Mouse (Mus musculus) left cerebral cortex, postnatal 10 days (tissue): ENCODE data around the gene I830077J02Rik. TPM values are rescaled to one million over a fixed set of nuclear protein-coding genes. Genes with fewer than 3 reads are reported as not detected.

Experiments used
- DNase-seq, 2 experiments: peaks; one replicate each; pipeline ENCODE4 v3.0.0; 2021 to 2022; ENCODE audit warnings: low spot score in 2 of 2, mixed read lengths in 1 of 2; ENCODE audit errors: extremely low spot score in 1 of 2
- intact Hi-C: fragments of 180-260 bp; cut with DNase I; formaldehyde crosslinking; loops from one replicate; pipeline ENCODE4 v1.15.1; 2025
- total RNA-seq, 2 experiments: library from RNA; stranded (reverse); gene quantifications; 2 replicates each; pipeline ENCODE4 v1.2.3; 2021

I830077J02Rik gene
- total RNA-seq, 2 experiments from 2014 or later, result 1.1 to 1.7 TPM

DNA sequence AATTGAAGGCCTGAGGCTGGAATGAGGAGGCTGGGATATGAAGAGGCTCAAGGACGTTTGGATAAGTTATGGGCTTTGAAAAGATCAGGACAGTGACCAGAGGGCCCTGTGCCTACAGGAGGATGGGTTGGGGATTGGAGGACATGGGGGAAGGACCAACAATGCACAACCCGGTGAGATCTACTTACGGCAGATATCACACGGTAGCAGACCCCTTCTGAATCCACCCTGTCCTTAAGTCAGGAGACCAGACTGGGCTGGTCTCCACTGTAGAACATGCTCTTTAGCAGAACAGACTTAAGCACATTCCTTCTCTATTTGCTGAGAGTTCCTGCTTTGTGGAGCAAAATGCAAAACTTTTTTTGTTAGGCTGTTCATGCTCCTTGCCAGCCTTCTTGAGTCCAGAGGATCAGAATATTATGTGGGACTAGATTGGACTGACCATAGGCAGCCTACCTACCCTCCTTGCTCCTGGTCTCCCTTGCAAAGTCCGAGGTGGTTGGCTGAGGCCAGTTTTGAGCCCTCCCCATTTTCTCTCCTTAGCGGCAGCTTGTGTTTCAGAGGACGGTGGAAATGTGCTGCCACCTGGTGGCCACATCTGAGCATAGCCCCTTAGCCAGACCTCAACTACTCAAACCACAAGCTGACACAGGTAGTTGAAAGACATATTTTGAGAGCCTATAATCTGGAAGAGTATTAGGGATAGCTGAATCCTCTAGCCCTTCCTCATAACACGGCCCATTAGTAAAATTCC lies 32.9 kb downstream of the I830077J02Rik start:
- intact Hi-C loops, result loop anchor here (5.0 to 10.0 kb wide), 3 partner anchors 95 to 227 kb away; partner anchors contain the start of genes Ddx20 and Rap1a
- peak; percentile 72 to 82 for DNase-seq

DNA sequence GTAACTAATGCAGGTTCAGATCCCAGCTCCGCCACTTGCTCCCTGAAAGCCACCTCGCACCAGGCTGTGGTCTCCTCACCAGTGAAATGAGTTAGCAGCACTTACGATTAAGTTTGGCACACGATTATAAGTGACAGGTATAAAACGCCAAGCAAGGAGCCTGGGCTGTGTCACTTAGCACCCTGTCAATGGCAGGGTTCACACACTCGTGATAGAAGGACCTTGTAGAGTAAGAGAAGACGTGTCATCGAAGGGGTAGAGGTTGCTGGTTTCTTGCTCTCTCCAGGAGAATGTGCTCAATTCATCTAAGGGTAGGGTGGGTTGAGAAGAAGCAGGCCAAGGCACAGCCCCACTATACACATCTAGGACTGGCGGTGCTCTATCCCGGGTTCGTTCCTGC lies 33.6 kb downstream of the I830077J02Rik start:
- no peak for DNase-seq
- intact Hi-C loops, result loop anchor here (5.0 to 10.0 kb wide), 2 partner anchors 94 to 212 kb away; partner anchors contain the start of genes Ddx20 and Rap1a

DNA sequence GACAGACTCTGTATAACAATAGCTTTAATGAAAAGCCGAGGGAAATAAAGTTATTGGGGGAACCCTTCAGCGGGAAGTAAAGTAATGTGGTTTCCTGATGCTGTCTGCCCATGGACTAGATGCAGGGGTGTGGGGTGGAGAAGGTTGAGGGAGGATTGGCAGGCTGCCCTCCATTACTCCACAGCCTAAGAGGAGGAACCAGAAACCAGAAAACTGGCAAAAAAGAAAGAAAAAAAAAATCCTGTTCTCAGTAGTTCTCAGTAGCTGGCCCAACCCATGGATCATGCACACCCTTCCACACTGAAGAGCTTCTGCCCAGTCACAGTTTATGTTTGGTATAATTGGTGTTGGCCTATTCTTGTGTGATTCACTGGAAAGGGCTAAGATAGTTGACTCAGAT lies 34.1 kb downstream of the I830077J02Rik start:
- DNase-seq, result peak in 1 of 2 experiments; percentile 53
- intact Hi-C loops, result loop anchor here (5.0 to 10.0 kb wide), 2 partner anchors 94 to 211 kb away; partner anchors contain the start of genes Ddx20 and Rap1a

DNA sequence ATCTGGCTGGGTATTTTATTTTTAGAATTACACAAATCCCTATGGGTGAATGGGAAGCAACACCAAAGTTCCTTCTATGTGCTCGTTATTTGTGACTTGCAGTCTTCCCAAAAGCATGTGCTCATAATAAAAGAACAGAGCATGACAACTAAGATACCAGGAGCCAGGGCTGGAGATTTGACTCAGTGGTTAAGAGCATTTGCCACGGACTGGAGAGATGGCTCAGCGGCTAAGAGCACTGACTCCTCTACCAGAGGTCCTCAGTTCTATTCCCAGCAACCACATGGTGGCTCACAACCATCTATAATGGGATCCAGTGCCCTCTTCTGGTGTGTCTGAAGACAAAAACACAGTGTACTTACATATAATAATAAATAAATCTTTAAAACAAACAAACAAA lies 35.7 kb downstream of the I830077J02Rik start:
- intact Hi-C loops, result loop anchor here (5.0 to 10.0 kb wide), 2 partner anchors 92 to 210 kb away; partner anchors contain the start of genes Ddx20 and Rap1a
- DNase-seq, result no peak

DNA sequence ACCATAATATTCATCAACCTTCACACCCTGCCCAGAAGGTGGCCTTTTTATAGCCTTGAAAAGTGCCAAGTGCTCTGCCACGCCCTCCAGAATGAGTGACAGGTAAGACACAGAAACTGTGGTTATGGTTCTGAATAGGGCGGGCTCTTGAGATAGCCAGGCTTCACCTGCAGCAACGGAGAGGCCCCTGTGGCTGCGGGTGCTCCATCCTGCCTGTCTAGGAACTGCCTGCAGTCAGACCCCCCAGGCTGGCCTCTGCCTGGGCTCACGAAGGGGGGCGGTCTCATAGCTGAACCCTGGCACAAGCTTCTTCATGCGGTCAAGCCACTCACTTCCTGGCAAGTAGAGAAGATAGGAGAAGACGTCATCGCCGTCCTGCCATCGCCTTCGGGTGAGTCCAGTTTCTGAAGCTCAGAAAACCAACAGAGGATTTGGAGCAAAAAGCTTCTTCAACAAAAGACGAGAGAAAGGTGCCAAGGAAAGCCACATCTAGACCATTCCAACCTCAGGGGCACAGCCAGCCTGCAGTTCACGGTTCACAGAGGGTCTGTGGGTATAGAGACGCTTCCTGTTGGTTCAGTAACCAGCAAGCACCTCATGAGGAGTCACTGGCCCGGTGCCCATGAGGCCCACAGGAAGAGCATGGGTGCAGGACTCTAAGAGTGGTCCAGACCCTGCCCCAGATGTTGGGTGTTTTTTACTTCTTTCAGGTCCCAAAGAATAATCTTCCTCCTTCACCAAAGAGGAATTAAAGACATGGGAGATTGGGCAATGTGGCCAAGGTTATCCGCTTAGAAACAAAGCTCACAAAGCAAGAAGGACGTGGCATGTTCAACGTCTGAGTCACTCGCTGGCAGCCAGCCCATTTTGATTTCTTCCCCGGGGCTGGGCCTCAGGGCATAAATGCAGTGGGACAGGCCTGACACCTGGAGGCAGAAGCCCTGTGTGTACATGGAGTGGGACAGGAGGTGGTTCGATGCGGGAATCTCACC lies 37.6 kb downstream of the I830077J02Rik start:
- intact Hi-C loops, result loop anchor here (5.0 to 10.0 kb wide), 2 partner anchors 90 to 208 kb away; partner anchors contain the start of genes Ddx20 and Rap1a
- peak in 1 of 2 experiments; percentile 92 for DNase-seq

DNA sequence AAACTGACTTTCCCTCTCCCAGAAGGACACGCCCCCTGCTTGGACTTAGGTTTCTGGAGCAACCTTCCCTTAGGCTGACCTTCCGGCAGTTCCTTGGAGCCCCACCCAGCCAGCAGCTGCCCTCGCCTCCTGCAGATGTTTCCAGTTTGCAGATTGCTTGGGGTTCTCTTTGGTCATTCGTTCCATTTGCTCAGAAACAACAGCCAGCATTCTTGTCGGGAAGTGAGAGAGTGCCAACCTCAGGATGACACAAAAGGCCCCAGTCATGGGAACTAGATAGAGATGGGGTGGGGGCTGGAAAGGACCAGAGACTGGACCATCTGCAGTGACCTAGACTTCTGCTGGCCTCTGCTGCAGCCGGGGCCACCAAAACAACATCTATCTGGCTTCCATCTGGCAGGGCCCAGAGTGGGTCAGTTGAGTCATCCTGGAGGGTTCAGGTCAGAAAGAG lies 38.5 kb downstream of the I830077J02Rik start:
- intact Hi-C loops, result loop anchor here (10.0 kb wide), 1 partner anchor 89 kb away; the partner anchor contains the start of gene Rap1a
- DNase-seq, result peak in 1 of 2 experiments; percentile 57

DNA sequence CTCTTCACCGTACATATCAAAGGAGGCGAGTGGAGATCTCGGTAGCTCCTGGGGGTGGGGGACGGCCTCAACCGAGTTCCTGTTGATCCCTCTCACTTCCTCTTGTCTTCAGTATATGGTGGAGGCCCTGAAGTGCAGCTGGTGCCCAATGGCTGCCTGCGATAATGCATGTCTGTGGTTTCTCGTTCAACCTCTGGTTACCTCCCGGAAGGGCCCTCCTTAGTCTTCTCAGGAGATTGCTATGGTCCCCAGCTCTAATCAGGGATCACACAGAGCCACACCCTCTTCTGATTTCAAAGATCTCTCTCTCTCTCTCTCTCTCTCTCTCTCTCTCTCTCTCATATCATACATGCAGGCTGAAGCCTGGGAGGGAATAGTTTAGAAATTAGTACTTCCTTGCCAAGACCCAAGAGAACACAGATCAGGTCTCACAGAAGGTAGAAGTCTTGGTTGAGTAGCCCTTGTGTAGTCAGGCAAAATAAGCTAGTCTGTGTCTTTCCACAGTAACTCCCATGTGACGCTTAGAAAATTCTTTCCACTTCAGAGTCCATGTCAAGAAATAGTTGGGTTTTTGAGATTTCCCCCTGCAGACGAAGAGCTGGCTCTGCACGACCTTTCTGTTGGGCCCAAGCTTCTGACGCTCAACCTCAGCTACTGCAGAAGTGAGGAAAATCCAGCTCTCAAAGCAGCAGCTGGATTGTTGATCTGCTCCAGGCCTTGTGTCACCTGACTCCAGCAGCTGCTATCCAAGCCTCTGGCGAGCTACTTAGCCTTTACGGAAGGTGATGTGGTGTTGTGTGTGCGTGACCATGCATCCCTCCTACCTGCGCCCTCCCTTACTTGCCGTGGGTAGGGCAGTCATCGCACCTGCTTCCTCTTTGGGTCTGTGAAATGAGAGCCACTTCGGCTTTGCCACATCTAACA lies 39.6 kb downstream of the I830077J02Rik start:
- intact Hi-C loops, result loop anchor here (10.0 kb wide), 1 partner anchor 88 kb away; the partner anchor contains the start of gene Rap1a
- DNase-seq, result peak in 1 of 2 experiments; percentile 51

DNA sequence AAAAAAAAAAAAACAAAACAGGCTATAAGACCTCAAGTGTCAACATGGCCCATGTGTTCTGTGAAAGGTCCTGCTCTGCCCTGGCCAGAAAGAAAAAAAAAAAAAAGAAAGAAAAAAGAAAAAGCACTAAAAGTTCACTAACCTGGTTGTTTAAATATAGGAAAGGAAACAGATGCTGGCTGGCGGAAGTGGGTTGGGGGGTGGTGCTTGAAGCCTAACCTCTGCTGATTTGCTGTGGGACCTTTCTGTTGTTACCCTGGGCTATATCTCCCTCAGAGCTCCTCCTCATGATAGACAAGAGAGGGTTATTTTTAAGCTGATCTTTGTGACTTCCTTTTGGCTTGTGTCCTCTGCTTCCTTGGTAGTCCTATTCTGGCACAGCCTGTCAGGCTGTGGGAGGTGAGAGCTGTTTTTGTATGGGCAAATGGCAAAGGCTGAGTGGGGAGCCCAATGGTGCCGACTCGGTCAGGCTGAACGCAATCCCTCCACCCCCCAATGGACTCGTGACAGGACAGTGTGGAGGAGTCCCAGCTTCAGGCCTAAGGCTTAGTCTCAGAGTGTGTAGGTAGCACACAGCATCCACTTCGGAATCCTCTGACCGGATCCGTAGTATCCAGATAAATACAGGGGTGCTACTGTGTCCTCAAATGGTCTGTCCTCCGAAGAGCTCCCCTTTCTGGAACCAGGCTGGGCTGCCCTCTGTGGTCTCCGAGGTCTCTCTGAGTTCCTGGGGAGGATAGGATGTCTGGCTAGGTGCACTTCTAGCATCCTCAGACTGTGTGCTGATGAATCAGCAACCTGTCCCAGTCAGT lies 40.5 kb downstream of the I830077J02Rik start:
- intact Hi-C loops, result loop anchor here (10.0 kb wide), 1 partner anchor 87 kb away; the partner anchor contains the start of gene Rap1a
- peak in 1 of 2 experiments; percentile 58 for DNase-seq

DNA sequence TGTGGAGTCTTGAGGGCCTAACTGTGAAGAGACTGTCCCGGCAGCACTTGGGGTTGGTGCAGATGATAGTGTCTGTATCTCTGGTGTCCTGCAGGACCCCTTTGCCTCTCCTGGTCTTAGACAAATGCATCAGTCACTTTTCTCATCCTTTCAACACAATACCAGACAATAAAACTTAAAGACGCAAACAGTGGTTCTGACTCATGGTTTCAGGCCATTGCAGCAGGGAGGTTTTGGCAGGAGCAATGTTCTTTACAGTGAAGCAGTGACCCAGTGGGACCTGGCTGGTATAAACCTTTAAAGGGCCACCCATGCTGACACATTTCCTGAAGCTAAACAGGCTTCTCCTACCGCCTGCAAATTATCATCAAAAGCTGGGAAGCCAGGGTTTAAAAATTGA lies 41.3 kb downstream of the I830077J02Rik start:
- no peak for DNase-seq
- intact Hi-C loops, result loop anchor here (10.0 kb wide), 1 partner anchor 86 kb away; the partner anchor contains the start of gene Rap1a

DNA sequence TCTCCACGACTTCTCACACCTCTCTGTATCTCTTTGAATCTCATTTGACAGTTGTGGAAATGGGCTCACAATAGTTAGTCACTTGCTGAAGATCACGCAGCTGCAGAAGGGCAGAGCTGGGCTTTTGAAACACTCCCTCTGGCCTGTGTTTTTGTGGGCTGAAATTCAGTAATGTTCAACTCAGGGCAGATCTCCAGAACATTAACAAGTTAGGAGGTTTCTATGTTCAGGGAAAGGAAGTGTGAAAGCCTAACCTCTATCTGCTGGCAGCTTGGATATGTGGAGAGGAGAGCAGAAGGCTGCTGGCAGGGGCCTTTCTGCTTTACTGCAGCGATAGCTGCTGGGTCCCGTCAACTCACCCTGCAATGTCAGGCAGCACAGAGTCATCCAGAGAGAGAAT lies 42.2 kb downstream of the I830077J02Rik start:
- DNase-seq, result no peak
- intact Hi-C loops, result loop anchor here (10.0 kb wide), 1 partner anchor 85 kb away; the partner anchor contains the start of gene Rap1a

DNA sequence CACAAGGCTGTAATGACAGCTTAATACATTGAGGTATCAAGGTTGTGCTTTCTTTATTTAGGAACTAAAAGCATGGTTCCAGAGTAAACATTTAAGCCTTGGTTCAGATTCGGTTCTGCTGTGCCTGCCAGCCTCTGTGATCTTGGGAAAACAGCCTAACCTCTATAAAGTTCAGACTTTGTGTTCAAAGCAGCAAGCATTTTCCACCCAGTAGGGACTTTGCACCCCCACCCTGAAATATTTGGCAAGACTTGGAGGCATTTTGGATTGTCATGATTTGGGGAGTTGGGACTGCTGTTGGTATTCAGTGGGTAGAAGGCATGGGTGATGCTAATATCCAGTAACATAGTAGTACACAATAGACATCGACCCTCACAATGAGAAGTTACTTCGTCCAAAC lies 43.5 kb downstream of the I830077J02Rik start:
- DNase-seq, result no peak
- intact Hi-C loops, result no loop called here

DNA sequence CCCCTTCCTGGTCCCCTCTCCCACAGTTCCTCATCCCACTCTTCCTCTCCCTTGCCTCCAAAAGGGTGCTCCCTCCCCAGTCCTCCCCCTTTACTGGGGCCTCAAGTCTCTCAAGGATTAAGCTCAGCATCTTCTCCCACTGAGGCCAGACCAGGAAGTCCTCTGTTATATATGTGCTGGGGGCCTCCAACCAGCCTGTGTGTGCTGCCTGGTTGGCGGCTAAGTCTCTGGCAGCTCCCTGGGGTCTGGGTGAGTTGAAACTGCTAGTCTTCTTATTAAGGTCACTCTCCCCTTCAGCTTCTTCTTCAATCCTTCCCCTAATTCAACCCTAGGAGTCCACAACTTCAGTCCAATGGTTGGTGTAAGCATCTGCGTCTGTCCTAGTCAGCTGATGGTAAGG lies 49.4 kb downstream of the I830077J02Rik start:
- intact Hi-C loops, result no loop called here
- no peak for DNase-seq

DNA sequence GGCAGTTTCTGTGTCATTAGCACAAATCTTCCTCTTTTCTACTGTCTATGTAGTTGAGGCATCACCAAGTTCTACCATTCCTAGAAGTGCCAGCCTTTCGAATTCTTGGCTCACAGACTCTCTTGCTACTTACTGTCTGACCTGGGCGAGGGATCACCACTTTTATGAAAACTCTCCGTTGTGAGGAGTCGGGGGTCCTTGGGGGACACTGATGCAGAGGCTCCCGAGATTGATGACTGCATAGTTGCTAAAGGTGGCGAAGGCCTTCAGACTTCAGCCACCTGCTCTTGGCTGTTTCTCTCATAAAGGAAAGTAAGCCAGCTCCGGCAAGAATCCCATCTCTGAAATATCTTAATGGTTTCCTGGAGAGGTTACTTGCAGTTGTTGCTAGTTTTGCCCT lies 50.4 kb downstream of the I830077J02Rik start:
- intact Hi-C loops, result no loop called here

DNA sequence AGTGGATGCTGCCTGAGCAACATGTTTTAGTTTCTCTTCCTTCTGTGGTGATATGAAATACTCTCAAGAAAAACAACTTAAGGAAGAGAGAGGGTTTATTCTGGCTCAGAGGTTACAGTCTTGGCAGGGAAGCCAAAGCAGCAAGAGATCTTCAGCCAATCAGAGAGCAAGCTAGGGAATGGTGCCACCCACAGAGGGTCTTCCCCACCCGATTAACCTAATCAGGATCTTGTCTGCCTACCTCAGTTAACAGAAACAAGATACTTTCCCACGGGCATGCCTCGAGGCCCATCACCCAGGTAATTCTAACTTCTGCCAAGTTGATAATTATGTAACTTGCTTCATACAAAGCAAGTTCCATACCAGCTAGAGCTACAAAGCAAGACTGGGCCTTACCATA lies 52.0 kb downstream of the I830077J02Rik start:
- intact Hi-C loops, result no loop called here
- no peak for DNase-seq

More for the DNA sequence above, 50.4 kb downstream of the I830077J02Rik start:
- DNase-seq, result no peak

DNA sequence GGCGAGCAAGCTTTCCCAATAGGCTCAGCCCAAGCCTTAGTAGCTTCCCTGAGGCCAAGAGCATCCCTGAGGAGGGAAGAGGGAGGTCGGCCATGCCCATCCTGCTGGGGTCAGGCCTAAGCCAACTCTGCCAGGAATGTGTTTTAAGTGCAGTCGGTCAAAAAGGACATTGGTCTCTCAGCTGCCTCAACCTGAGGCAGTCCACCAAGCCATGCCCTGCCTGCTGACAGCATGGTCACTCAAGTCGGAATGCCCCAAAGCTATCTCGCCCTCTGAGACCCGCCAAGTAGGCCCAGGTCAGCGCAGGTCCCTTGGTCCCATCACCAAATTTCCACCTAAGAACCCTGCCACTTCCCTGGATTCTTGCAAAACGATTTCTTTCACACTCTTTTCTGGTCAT lies 53.7 kb downstream of the I830077J02Rik start:
- DNase-seq, result no peak
- intact Hi-C loops, result no loop called here

DNA sequence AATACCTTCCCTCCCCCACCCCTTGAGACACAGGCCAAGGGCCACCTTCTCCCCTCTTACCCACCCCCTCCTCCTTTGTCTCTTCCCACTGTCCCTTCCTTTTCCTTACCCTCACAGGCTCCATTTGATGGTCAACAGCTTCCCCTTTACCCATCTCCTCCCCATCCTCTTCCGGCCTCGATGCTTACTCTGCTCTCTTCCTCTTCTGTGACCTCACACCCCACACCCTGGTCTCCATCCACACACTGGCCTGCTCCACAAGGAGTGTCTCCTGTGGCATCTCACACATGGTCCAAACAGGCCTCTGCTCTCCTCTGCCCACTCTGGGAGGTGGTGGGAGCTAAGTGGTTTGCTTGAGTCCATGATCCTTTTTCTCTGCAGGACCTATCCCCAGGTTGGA lies 54.5 kb downstream of the I830077J02Rik start:
- DNase-seq, result no peak
- intact Hi-C loops, result no loop called here

DNA sequence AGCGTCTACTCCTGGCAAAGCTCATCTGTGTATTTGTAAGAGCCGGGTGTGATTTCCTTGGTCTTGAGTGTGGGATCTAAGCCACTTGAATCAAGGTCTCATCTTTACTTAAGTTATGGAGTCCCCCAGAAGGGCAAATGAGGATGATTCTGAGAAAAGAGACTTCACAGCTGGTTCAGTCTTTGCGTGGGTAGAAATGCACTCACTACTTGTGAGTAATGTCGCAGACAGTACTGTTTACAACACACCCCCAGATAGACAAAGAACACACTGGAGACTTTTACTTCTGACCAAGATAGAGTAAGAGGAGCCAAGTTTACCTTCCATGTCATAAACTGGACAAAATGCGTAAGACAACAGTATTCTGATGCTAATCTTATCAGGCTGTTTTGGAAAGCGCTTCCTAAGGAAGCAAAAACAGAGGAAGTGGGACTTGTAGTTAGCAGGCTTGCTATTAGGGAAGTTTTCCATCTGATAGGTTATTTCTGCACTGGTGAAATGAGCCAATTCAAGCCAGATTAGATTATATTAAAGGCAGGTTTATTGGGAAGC lies 55.1 kb downstream of the I830077J02Rik start:
- DNase-seq, result no peak
- intact Hi-C loops, result no loop called here
